8 mouse cellular contexts compared by ENCODE assay signal in the genomic region with DNA sequence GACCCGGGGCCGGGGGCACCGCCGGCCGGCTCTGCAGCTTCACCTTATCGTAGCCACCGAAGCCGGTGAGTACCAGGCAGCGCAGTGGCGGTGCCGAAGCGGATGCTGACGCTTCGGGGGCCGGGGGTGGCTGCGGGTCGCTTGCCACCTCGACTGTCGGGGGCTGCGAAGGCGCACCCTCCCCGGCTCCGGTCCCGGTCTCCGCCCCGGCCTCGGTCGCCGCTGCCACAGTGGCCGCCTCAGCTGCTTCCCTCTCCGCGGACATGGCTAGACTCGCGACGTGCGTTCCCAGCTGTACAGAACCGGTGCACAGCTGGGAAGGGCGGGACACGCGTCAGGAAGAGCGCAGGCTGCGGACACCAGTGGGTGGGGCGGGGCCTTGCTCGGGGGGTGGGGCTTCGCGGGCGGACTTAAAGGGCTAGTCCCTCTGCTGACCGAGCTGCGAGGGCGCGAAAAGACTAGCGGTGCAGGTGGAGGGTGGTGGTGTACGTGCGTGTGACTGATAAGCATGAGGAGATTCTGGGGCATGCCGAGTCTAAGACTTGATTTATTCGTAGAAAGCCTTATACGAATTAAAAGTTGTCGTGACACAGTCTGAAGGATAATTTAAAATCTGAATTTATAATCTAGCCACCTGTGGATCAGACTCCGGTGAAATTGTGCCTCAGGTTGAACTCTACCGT. TPM values are rescaled to one million over a fixed set of nuclear protein-coding genes. Genes with fewer than 3 reads are reported as not detected.
DNase-seq lines count a peak whose midpoint lies in the region; ATAC-seq and TF ChIP-seq lines count a peak whose summit lies in the region.

Vat1 (minus strand) TSS at position 362 of the 683 bp plus-strand sequence.

- ATAC-seq in erythroblast, adult 5-6 weeks (replicated peaks; ENCODE audit: low FRiP score, poor library complexity, severe bottlenecking): peak; percentile 32; the same call in 1 of the 2 replicates
- ATAC-seq in heart, embryonic 16.5 days (replicated peaks; ENCODE audit: extremely low read depth, insufficient read depth, low FRiP score): peak; percentile 74
- ATAC-seq in liver, postnatal 0 days: peak; percentile 53
- peak; percentile 72 for ATAC-seq in neural tube, embryonic 13.5 days (ENCODE audit: low read depth)
- peak; percentile 67 for ATAC-seq in stomach, postnatal 0 days (ENCODE audit: low FRiP score, low TSS enrichment)

- H3K36me3 ChIP-seq in heart, embryonic 16.5 days (ENCODE audit: control insufficient read depth, insufficient read depth): peaks cover 10% of the 10 kb centered on the region; the same call in 1 of the 2 replicates
- H3K36me3 ChIP-seq in liver, postnatal 0 days (replicated peaks; ENCODE audit: insufficient read depth, low read length): no peaks in the 10 kb centered on the region
- peaks cover 22% of the 10 kb centered on the region for H3K36me3 ChIP-seq in neural tube, embryonic 13.5 days
- peaks cover 6% of the 10 kb centered on the region; the same call in 1 of the 2 replicates for H3K36me3 ChIP-seq in stomach, postnatal 0 days (ENCODE audit: control insufficient read depth, insufficient read depth, low read length)

- H3K27ac ChIP-seq in heart, embryonic 16.5 days (ENCODE audit: low read length): peak within 1 kb of the TSS; percentile 88
- peak within 1 kb of the TSS; percentile 46 for H3K27ac ChIP-seq in liver, postnatal 0 days (ENCODE audit: low read depth)
- peak within 1 kb of the TSS; percentile 93 for H3K27ac ChIP-seq in neural tube, embryonic 13.5 days (replicated peaks)
- H3K27ac ChIP-seq in stomach, postnatal 0 days (replicated peaks): peak within 1 kb of the TSS; percentile 94

- no peaks in the 10 kb centered on the region for H3K9me3 ChIP-seq in heart, embryonic 16.5 days (replicated peaks; ENCODE audit: control insufficient read depth, low read length)
- no peaks in the 10 kb centered on the region for H3K9me3 ChIP-seq in liver, postnatal 0 days (ENCODE audit: low read length)
- H3K9me3 ChIP-seq in neural tube, embryonic 13.5 days: no peaks in the 10 kb centered on the region
- H3K9me3 ChIP-seq in stomach, postnatal 0 days (ENCODE audit: control insufficient read depth, low read length): no peaks in the 10 kb centered on the region

- peak within 1 kb of the TSS; percentile 87 for H3K9ac ChIP-seq in heart, embryonic 16.5 days (ENCODE audit: low read length)
- H3K9ac ChIP-seq in liver, postnatal 0 days (replicated peaks): peak within 1 kb of the TSS; percentile 70
- H3K9ac ChIP-seq in neural tube, embryonic 13.5 days: peak within 1 kb of the TSS; percentile 93
- peak within 1 kb of the TSS; percentile 77 for H3K9ac ChIP-seq in stomach, postnatal 0 days (ENCODE audit: low read length)

- H3K4me1 ChIP-seq in heart, embryonic 16.5 days (ENCODE audit: control insufficient read depth, insufficient read depth, low read length): peaks cover 30% of the 10 kb centered on the region
- H3K4me1 ChIP-seq in liver, postnatal 0 days (ENCODE audit: insufficient read depth): peaks cover 29% of the 10 kb centered on the region
- H3K4me1 ChIP-seq in neural tube, embryonic 13.5 days (replicated peaks): peaks cover 71% of the 10 kb centered on the region
- peaks cover 12% of the 10 kb centered on the region for H3K4me1 ChIP-seq in stomach, postnatal 0 days (replicated peaks; ENCODE audit: control insufficient read depth, insufficient read depth)

- no peaks in the 10 kb centered on the region for H3K27me3 ChIP-seq in heart, embryonic 16.5 days (ENCODE audit: control insufficient read depth, insufficient read depth, low read length)
- peaks cover 13% of the 10 kb centered on the region; the same call in 1 of the 2 replicates for H3K27me3 ChIP-seq in liver, postnatal 0 days (ENCODE audit: insufficient read depth, low read length)
- H3K27me3 ChIP-seq in neural tube, embryonic 13.5 days: no peaks in the 10 kb centered on the region
- H3K27me3 ChIP-seq in stomach, postnatal 0 days (ENCODE audit: control insufficient read depth, insufficient read depth, low read length): no peaks in the 10 kb centered on the region

- peak; percentile 63 to 69 for DNase-seq in B cell, adult 2 months
- DNase-seq in adrenal gland, postnatal 10 days: peak; percentile 84
- peak; percentile 83 to 89 for DNase-seq in kidney, postnatal 25 days
- peak; percentile 88 for DNase-seq in liver, postnatal 0 days
- peak; percentile 90 for DNase-seq in stomach, postnatal 0 days (ENCODE audit: low spot score)

- peak within 1 kb of the TSS; percentile 88 for H3K4me3 ChIP-seq in heart, embryonic 16.5 days (ENCODE audit: low read length)
- peak within 1 kb of the TSS; percentile 74 for H3K4me3 ChIP-seq in liver, postnatal 0 days (ENCODE audit: low read depth, low read length)
- H3K4me3 ChIP-seq in neural tube, embryonic 13.5 days: peak within 1 kb of the TSS; percentile 99
- H3K4me3 ChIP-seq in stomach, postnatal 0 days (ENCODE audit: low read depth, low read length): peak within 1 kb of the TSS; percentile 80

- no peak for TF ChIP-seq CTCF in liver, postnatal 0 days (IDR thresholded peaks at IDR 0.05; ENCODE audit: low read depth)
- no peak; the same call in 1 of the 2 replicates for TF ChIP-seq CTCF in stomach, postnatal 0 days (IDR thresholded peaks at IDR 0.05; ENCODE audit: low read depth)

- 2% methylated on average over 57 of the region's 60 CpGs for WGBS in heart, embryonic 16.5 days
- 1% methylated on average over 60 of the region's 60 CpGs for WGBS in liver, postnatal 0 days (ENCODE audit: insufficient replicate concordance)
- under 1% methylated on average over 58 of the region's 60 CpGs for WGBS in neural tube, embryonic 13.5 days
- WGBS in stomach, postnatal 0 days: 1% methylated on average over 58 of the region's 60 CpGs

- TF ChIP-seq EP300 in liver, postnatal 0 days (IDR thresholded peaks at IDR 0.05; ENCODE audit: low read depth): no peak
- TF ChIP-seq EP300 in stomach, postnatal 0 days (optimal IDR thresholded peaks at IDR 0.05): no peak

- peak within 1 kb of the TSS; percentile 93 for H3K4me2 ChIP-seq in heart, embryonic 16.5 days (ENCODE audit: low read depth, low read length)
- H3K4me2 ChIP-seq in liver, postnatal 0 days (ENCODE audit: low read depth, low read length): peak within 1 kb of the TSS; percentile 92
- peak within 1 kb of the TSS; percentile 86 for H3K4me2 ChIP-seq in neural tube, embryonic 13.5 days
- H3K4me2 ChIP-seq in stomach, postnatal 0 days (replicated peaks; ENCODE audit: low read depth): peak within 1 kb of the TSS; percentile 90

RNA-seq across cellular contexts. Expression of gene Vat1, which starts in this region (rescaled TPM):
- total RNA-seq in adrenal gland, postnatal 10 days (2021): 10 to 100 TPM; 79.4 to 87.3 TPM
- total RNA-seq in erythroblast, adult 5-6 weeks (2015; ENCODE audit: low replicate concordance): 12.3 and 16.1 TPM in 2 replicates
- 6.7 and 8.1 TPM in 2 replicates for total RNA-seq in erythroblast, adult 5-6 weeks (2017; ENCODE audit: low replicate concordance)
- polyA plus RNA-seq in heart, embryonic 16.5 days (2015; fragmentation: Nextera tagmentation; extraction: Ambion mirVana): 33.0 and 37.9 TPM in 2 replicates
- 8.3 and 8.4 TPM in 2 replicates for polyA plus RNA-seq in liver, postnatal 0 days (2015; fragmentation: Nextera tagmentation; extraction: Ambion mirVana)
- 72.6 and 75.8 TPM in 2 replicates for polyA plus RNA-seq in neural tube, embryonic 13.5 days (2015; fragmentation: Nextera tagmentation; extraction: Ambion mirVana)
- 63.4 and 71.1 TPM in 2 replicates for polyA plus RNA-seq in stomach, postnatal 0 days (2015; fragmentation: Nextera tagmentation; extraction: Ambion mirVana)

Comparison
In these comparisons a context has a peak if more than half of its experiments do, and no peak if none do; other contexts are left out.
1. Peak in every context shown above with its lines: DNase-seq, ATAC-seq, H3K4me3 ChIP-seq and H3K27ac ChIP-seq.
2. RNA of gene Vat1 (total RNA-seq): 79.4 to 87.3 TPM in adrenal gland, postnatal 10 days; 6.7 to 16.1 TPM in erythroblast, adult 5-6 weeks; every median in the first group is over 4 times any median in the second.